Mouse (Mus musculus) liver, adult (tissue): ENCODE measurements around the gene Ythdf1.

Experiments
- GATA4 ChIP-seq: IDR thresholded peaks from 2 replicates; pipeline ENCODE4 v1.6.1; 2014; ENCODE audit warnings: mild to moderate bottlenecking, low read length; ENCODE audit not compliant: insufficient replicate concordance

Gene Ythdf1

DNA sequence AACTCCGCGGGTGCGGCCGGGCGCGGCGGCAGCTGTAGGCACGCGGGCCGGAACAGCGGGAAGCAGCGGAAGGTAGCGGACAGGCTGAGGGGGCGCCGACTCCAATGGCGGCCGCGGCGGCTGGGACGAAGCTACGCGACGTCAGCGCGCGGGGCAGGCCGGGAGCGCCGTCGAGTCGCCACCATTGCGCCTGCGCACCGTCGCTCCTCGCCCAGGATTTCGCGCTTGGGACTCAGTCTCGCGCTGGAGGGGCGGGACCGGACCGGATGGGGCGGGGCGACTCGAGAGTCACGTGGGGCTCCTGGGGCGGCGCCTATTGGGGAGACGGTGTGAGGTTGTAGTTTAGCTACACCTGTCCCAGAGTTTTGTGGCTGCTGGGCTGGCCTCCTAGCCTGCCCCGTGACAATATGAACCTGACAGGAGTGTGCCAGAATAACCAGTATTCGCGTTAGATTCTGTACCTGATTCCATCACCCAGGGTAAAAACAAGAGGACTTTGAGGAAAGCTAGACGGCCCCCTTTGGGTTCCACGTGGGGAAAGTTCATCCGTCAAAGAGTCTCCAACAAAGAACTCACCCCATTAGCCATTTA is at the start of gene Ythdf1:
Gene Ythdf1 (minus strand): TSS at position 140 of the 591 bp plus-strand sequence.
- no peak for TF ChIP-seq GATA4

DNA sequence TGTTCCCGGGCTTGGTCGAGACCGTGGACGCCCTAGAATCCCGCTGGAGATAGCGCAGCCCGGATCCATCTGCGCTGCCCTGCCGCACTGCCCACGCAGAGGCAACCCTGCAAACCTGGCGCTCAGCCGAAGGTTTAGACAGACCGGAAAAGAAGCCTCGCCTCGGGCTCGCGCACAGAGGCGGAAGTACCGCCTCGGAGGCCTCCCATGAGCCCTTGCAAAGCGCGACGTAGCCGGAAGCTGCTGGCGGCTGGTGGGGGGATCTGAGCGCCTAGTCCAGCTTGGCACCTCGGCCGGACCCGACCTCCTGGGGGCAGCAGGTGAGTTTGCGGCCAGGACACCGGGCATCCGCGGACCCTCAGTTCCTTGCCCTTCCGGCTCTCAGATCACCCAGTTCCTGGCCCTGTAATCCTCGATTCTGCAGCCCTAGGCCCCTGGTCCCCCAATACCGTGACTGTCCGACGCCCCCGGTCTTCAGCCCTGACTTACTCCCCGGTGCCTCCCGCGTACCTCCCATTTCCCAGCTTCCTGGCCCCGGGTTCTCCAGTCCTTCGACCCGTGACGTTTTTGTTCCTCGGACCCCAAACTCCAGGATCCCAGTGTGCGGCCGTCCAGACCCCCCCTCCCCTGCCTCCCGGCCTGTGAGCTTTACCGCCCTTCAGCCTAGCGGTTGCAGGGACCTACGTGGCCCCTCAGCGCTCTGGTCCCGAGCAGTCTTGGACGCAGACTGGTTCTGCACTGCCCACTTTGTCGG is 46.4 kb upstream of the Ythdf1 start, which contains the start of gene Arfgap1:
Gene Arfgap1 (plus strand): TSS at position 216 of the 754 bp plus-strand sequence.
- TF ChIP-seq GATA4 = peak; percentile 67; the same call in 1 of the 2 replicates

DNA sequence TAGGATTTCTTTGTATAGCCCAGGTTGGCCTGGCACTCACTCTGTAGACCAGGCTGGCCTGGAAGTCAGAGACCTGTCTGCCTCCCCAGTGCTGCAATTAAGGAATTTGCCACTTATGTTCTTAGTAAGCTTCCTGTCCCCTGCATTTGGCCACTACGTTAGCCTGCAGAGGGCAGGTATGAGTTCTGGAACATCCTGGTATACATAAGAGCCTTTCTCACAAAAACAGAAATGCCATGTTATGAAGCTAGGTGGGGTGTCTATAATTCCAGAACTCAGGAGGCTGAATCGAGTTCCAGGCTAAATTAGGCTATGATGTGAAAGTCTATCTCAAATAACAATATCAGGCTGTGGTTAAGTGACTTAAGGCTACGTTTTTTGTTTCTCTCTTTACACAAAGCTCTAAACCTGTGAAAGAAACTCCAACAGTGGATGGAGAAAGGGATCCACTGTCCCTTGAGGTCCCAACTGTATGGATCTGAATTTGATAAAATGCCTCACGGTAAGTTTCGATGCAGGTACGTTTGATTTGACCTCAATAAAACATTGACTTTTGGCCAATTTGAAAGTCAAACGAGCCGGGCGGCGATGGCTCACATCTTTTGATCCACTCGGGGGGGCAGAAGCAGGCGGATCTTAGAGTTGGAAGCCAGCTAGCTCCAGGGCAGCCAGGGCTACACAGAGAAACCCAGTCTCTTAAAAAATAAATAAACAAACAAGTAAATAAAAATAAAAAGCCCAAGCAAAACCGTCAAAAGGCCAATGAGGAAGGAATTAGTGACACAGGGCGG is 45.5 kb upstream of the Ythdf1 start:
- TF ChIP-seq GATA4 = no peak

DNA sequence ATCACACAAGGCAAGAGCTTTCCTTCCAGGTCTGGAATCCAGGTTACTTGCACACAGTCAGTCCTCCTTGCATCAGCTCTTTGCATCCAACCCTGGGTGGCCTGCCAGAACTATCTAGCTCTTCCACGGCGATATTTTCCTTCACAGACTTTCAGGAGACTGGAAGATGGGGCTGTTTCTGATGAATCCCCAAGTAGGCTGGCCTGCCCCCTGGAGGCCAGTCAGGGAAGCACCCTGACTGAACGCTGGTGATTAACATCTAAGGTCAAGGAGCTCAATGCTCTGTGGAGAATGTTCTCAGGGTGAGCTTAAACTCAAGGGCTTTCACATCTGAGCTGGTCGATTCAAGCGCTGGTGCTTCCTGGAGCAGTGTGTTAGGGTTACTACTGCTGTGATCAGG is 43.2 kb upstream of the Ythdf1 start:
- TF ChIP-seq GATA4 = peak; percentile 41; the same call in 1 of the 2 replicates

DNA sequence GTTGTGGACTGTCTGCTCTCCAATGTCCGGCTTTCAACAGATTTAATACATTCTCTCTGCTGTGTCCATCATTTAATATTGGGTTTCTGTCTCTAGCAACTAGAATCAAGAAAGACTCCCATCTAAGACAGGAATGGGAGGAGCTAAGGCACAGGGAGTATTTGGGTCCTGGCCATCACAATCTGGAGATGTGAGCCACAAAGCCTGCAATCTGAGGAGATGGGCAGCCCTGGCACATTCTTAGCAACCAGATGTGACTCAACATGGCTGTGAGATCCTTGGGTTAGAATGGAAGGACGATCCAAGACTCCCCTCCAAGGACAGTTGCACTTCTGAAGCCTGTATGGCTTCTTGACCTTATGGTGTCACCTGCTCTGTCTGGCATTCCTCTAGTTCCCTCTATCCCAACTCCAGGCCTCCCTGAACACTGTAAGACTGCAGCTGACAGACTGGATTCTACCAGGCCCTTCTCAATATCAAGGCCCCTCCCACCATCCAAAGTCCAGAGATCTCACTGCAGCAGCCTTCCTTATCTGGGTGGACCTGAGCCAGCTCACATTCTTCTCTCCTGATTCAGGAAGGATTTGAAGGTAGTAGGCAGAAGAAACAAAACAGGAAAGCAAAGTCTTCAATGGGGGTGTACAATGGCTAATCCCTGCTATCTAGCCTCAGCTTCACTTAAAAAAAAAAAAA is 42.0 kb upstream of the Ythdf1 start:
- peak; percentile 8; the same call in 1 of the 2 replicates for TF ChIP-seq GATA4

DNA sequence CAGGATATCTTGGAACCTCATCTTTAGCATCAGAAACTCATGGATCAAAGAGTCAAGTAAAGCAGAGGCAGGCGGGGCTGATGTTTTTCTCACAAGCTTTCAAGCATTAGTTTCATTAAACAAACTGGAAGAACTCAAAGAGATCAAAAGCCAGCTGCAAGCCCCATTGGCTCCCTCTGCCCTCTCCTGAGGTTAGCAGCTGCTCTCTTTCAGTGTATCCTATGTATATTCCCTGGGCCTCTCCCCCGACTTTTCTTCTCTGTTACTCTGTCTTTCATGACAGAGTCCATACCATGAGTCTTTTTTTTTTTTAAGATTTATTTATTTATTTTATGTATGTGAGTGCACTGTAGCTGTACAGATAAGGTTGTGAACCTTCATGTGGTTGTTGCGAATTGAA is 39.4 kb upstream of the Ythdf1 start:
- no peak for TF ChIP-seq GATA4

DNA sequence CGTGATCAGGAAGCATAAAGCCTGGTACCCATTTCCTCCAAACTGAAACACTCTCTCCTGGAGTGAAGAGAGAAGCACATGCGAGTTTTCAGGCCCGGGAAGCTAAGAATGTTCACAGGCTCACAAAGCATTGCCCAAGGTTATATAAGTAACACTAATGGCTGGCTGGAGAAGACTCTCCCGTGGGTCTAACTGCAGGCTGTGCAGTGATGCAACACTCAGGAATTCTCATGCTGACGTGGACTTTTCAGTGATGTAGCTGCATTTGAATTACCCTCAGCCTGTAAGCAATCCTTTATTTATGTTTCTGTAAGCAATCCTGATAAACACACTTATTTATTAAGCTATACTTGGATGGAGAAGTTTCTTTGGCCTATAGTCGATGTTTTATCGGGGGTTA is 38.9 kb upstream of the Ythdf1 start:
- no peak for TF ChIP-seq GATA4

DNA sequence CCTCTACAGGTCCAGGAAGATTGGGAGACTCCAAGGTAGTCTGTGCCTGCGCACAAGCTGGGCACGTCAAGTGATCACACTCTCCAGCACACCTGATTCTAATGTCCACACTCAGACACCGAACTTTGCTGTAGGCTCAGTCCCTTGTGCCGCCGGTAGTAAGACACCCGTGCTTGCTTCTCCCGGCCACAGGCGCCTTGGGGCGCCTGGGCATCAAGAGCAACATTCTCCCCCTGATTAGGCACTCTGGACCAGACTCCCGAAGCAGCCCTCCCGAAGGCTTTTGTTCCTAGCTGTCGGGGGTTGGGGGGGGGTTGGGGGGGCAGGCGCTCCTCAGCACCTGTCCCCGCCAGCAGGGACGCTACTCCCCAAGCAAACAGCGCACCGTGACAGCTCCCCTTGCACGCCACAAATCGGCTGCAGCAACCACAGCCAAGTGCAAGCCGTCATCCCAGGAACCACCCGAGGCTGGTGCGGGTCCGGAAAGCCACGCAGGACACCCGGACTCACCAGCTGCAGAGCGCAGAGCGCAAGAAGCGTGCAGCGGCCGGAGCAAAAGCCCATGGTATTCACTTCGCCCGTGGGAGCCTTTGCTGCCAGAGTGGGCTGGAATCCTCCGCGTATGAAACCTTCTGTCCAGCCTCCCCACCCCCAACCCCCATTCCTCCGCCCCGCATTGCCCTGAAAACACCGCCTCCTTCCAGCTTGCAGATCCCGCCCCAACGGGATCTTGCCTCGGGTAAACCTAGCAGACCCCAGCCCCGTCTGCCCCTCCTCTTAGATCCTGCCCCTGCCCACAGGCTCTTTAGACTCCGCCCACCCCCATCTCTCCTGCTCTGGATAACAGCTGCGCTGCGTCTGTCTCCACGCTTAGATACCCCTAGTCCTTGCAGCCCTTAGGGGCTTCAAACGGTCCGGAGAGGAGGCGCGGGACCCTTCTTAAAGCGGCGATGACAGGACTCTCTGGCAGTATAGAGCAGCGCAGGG is 33.6 kb upstream of the Ythdf1 start, which contains the start of gene Nkain4:
Gene Nkain4 (minus strand): TSS at position 639 of the 987 bp plus-strand sequence.
- TF ChIP-seq GATA4 = no peak

DNA sequence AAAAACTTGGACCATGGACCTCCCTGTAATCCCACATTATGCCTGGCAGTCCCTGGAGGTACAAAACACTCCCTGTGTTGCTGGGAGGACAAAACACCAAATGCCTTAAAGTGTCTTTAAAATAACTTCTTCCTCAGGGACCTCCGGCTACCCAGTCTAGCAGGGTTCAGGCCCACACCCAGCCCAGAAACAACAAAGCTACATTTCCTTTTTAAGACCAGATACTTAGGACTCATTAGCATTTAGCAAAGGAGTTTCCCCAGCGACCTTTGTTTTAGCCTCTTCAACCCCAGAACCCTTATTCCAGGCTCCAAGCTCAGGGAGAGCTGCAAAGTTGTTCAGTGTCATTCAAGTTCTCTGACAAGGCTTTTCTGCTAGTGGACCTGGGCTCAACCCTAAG is 32.9 kb upstream of the Ythdf1 start:
- TF ChIP-seq GATA4 = no peak

DNA sequence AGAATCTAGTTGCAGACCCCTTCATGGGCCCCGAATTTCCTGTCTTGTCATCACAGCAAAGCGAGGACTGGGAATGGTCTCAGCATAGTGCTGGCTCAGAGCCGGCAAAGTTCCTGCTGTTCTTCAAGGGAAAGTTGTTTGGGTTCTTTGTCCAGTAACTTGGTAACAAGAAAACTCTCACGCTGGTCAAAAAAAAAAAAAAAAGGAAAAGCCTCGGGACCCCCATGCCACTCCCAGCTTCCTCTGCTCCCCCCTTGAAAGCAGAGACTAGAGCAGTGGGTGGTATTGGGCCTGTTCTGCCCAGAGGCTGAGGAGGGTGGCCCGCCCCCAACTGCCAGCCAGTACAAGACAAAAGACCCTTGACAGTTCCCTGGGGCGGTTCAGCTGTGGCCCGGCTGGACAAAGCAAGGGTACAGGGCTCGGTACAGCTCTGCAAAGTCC is 32.0 kb upstream of the Ythdf1 start:
- TF ChIP-seq GATA4 = no peak

DNA sequence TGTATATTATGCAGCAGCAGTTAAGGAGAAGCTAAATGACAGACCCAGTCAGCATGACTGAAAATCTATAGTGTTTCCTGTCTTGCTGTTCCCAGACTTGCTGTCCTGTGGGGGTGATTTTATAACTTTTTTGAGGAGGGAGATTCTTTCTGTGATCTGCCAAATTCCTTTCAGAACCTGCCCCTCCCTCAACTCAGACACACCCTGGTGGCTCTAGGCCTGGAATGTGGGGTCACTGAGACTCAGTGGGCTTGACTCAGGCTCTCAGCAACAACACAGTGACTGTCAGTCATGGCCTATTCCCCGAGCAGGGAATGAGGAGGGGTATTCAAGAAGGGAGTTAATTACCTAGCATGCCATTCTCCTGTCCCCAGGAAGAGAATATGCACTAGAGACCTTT is 29.2 kb upstream of the Ythdf1 start:
- no peak for TF ChIP-seq GATA4

DNA sequence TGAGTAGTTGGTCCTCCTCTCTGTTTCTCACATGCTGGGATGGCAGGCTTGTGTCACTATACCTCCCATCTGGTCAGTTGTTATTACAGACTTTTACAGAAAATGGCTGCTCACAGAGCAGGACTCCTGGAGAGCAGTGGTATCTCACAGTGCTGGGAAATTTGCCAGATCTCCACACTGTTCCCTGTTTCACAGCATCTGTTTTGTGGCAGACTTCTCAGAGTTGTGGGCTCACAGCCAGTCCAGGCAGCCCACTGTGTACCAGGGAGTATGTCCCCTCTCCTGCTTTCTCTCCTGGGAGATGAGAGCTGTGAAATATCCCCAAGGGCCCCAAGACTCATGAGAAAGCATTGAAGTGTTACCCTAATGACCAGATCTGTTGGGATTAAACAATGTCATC is 21.1 kb upstream of the Ythdf1 start:
- TF ChIP-seq GATA4 = no peak

DNA sequence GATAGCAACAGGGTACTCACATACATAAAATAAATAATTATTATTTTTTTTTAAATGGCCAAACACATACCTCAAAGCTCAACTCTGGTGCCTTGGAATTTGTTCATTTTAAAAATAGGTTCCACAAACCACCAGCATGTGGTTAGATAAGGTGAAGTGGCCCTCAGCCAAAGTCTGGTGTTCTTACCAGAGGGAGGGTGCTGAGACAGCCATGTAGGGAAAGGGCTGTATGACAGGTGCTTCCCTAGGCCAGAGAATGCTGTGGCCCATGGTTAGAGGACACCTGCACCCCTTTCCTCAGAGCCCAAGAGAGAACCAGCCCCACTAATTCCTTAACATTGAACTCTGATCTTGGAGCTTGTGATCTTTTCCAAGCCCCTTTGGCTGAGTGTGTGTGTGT is 19.4 kb upstream of the Ythdf1 start:
- no peak for TF ChIP-seq GATA4

DNA sequence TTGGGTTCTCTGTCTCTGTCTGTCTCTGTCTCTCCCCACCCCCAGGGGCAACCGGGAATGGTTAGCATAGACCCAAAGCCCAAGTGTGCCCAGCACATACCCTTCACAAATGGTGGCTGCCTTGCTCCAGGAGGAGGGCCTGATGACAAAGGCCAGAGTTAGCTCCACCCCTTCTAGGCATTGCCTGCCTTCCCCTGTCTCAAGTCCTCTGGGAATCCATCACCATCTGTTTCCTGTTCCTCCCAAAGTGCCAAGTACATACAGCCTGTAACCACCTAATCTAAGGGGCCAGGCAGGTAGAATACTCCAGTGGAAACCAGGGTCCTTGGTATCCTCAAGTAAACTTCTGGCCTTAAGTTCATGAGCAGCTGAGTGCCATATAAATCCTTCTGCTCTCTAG is 11.7 kb upstream of the Ythdf1 start:
- TF ChIP-seq GATA4 = no peak
